Mouse (Mus musculus) MEL (cell line): ENCODE data around the gene Gsk3a. TPM values are rescaled to one million over a fixed set of nuclear protein-coding genes. Genes with fewer than 3 reads are reported as not detected.

Experiments used
- DNase-seq: peaks from one replicate; pipeline ENCODE4 v3.0.0; 2011; ENCODE audit warnings: low read depth, low spot score
- H3K27ac ChIP-seq: 2 replicates; pipeline ENCODE4 v1.5.1; 2012; ENCODE audit warnings: low read depth, mild to moderate bottlenecking, control low read depth, low read length, moderate library complexity; ENCODE audit not compliant: control insufficient read depth
- H3K27me3 ChIP-seq, 2 experiments: fragments of 150-350 bp in 1 of 2; sonication (generic) in 1 of 2; 2 replicates each; pipeline ENCODE4 v1.6.1; 2012; ENCODE audit warnings: low read length in 2 of 2, mild to moderate bottlenecking in 2 of 2, improper control_type of control experiment in 1 of 2, moderate library complexity in 1 of 2; ENCODE audit not compliant: insufficient read depth in 2 of 2, control insufficient read depth in 1 of 2
- H3K36me3 ChIP-seq, 2 experiments: 2 replicates each; pipeline ENCODE4 v1.6.1; 2012 to 2014; ENCODE audit warnings: low read length in 2 of 2, improper control_type of control experiment in 1 of 2, inconsistent platforms in 1 of 2, mild to moderate bottlenecking in 1 of 2; ENCODE audit not compliant: insufficient read depth in 2 of 2, control insufficient read depth in 1 of 2
- H3K4me1 ChIP-seq, 2 experiments: fragments of 150-350 bp in 1 of 2; sonication (generic) in 1 of 2; 2 replicates each; pipeline ENCODE4 v1.6.1; 2012; ENCODE audit warnings: low read length in 2 of 2, improper control_type of control experiment in 1 of 2, mild to moderate bottlenecking in 1 of 2; ENCODE audit not compliant: insufficient read depth in 2 of 2, control insufficient read depth in 1 of 2
- H3K4me3 ChIP-seq, 2 experiments: fragments of 150-350 bp in 1 of 2; sonication (generic) in 1 of 2; 2 replicates each; pipeline ENCODE4 v1.5.1; 2012; ENCODE audit warnings: low read depth in 2 of 2, low read length in 2 of 2, mild to moderate bottlenecking in 2 of 2, moderate library complexity in 2 of 2, control low read depth in 1 of 2, improper control_type of control experiment in 1 of 2; ENCODE audit not compliant: control insufficient read depth in 1 of 2, insufficient read depth in 1 of 2
- H3K79me2 ChIP-seq: 2 replicates; pipeline ENCODE4 v1.6.1; 2012; ENCODE audit warnings: mild to moderate bottlenecking, low read length, moderate library complexity; ENCODE audit not compliant: control insufficient read depth, poor library complexity, insufficient read depth
- H3K9ac ChIP-seq: 2 replicates; pipeline ENCODE4 v1.6.1; 2012; ENCODE audit warnings: low read depth, mild to moderate bottlenecking, control low read depth, low read length, moderate library complexity; ENCODE audit not compliant: control insufficient read depth, poor library complexity, severe bottlenecking
- H3K9me3 ChIP-seq: fragments of 150-350 bp; sonication (generic); replicated peaks from 2 replicates; pipeline ENCODE4 v1.6.1; 2012; ENCODE audit warnings: mild to moderate bottlenecking, low read length, improper control_type of control experiment, moderate library complexity; ENCODE audit not compliant: insufficient read depth
- BHLHE40 ChIP-seq: IDR thresholded peaks from 2 replicates; pipeline ENCODE4 v1.6.1; 2012; ENCODE audit warnings: low read depth, mild to moderate bottlenecking, inconsistent platforms, low read length, improper control_type of control experiment, borderline replicate concordance
- CHD1 ChIP-seq: IDR thresholded peaks from 2 replicates; pipeline ENCODE4 v1.6.1; 2012; ENCODE audit warnings: low read depth, mild to moderate bottlenecking, inconsistent platforms, low read length, improper control_type of control experiment
- CHD2 ChIP-seq: IDR thresholded peaks from 2 replicates; pipeline ENCODE4 v1.6.1; 2011; ENCODE audit warnings: low read length, improper control_type of control experiment
- CTCF ChIP-seq, 3 experiments: IDR thresholded peaks in 2 of 3; conservative IDR thresholded peaks in 1 of 3; 2 replicates each; pipeline ENCODE4 v1.5.1; 2011 to 2012; ENCODE audit warnings: low read length in 3 of 3, low read depth in 2 of 3, mild to moderate bottlenecking in 2 of 3, improper control_type of control experiment in 1 of 3, inconsistent platforms in 1 of 3, mixed read lengths in 1 of 3, moderate library complexity in 1 of 3; ENCODE audit not compliant: control insufficient read depth in 1 of 3, insufficient read depth in 1 of 3, poor library complexity in 1 of 3, severe bottlenecking in 1 of 3
- E2F4 ChIP-seq: IDR thresholded peaks from 2 replicates; pipeline ENCODE4 v1.6.1; 2011; ENCODE audit warnings: low read depth, low read length, improper control_type of control experiment, borderline replicate concordance
- ELF1 ChIP-seq: IDR thresholded peaks from 2 replicates; pipeline ENCODE4 v1.6.1; 2014; ENCODE audit warnings: low read depth, mild to moderate bottlenecking, inconsistent platforms, low read length, improper control_type of control experiment, moderate library complexity
- EP300 ChIP-seq, 2 experiments: IDR thresholded peaks; 2 replicates each; pipeline ENCODE4 v1.6.1; 2011; ENCODE audit warnings: improper control_type of control experiment in 2 of 2, low read length in 2 of 2, low read depth in 1 of 2, mild to moderate bottlenecking in 1 of 2
- ETS1 ChIP-seq: IDR thresholded peaks from 2 replicates; pipeline ENCODE4 v1.6.1; 2012; ENCODE audit warnings: low read depth, mild to moderate bottlenecking, inconsistent platforms, low read length, improper control_type of control experiment, moderate library complexity
- GABPA ChIP-seq: IDR thresholded peaks from 2 replicates; pipeline ENCODE4 v1.6.1; 2012; ENCODE audit warnings: low read depth, mild to moderate bottlenecking, inconsistent platforms, low read length, improper control_type of control experiment, moderate library complexity
- GATA1 ChIP-seq: IDR thresholded peaks from 2 replicates; pipeline ENCODE4 v1.6.1; 2011; ENCODE audit warnings: low read depth, low read length, improper control_type of control experiment
- HCFC1 ChIP-seq: IDR thresholded peaks from 2 replicates; pipeline ENCODE4 v1.6.1; 2012; ENCODE audit warnings: low read depth, mild to moderate bottlenecking, inconsistent platforms, low read length, improper control_type of control experiment, moderate library complexity
- JUND ChIP-seq: IDR thresholded peaks from 2 replicates; pipeline ENCODE4 v1.6.1; 2011; ENCODE audit warnings: low read depth, mild to moderate bottlenecking, improper control_type of control experiment, low read length
- KAT2A ChIP-seq: conservative IDR thresholded peaks from 2 replicates; pipeline ENCODE4 v1.6.1; 2012; ENCODE audit warnings: low read depth, low read length, improper control_type of control experiment, inconsistent platforms
- MAFK ChIP-seq: IDR thresholded peaks from 2 replicates; pipeline ENCODE4 v1.6.1; 2011; ENCODE audit warnings: low read depth, mild to moderate bottlenecking, low read length, improper control_type of control experiment, borderline replicate concordance
- MAX ChIP-seq: IDR thresholded peaks from 2 replicates; pipeline ENCODE4 v1.6.1; 2011; ENCODE audit warnings: low read length, improper control_type of control experiment
- MAZ ChIP-seq: IDR thresholded peaks from 2 replicates; pipeline ENCODE4 v1.6.1; 2012; ENCODE audit warnings: low read depth, mild to moderate bottlenecking, inconsistent platforms, low read length, improper control_type of control experiment
- MEF2A ChIP-seq: IDR thresholded peaks from 2 replicates; pipeline ENCODE4 v1.6.1; 2014; ENCODE audit warnings: low read depth, mild to moderate bottlenecking, inconsistent platforms, low read length, improper control_type of control experiment; ENCODE audit not compliant: poor library complexity, insufficient replicate concordance, severe bottlenecking; ENCODE audit errors: extremely low read depth
- MXI1 ChIP-seq: IDR thresholded peaks from 2 replicates; pipeline ENCODE4 v1.6.1; 2011; ENCODE audit warnings: mild to moderate bottlenecking, low read depth, low read length, improper control_type of control experiment
- MYB ChIP-seq: IDR thresholded peaks from 2 replicates; pipeline ENCODE4 v1.6.1; 2011; ENCODE audit warnings: mild to moderate bottlenecking, low read depth, low read length, improper control_type of control experiment
- MYC ChIP-seq: IDR thresholded peaks from 2 replicates; pipeline ENCODE4 v1.6.1; 2011; ENCODE audit warnings: low read depth, mild to moderate bottlenecking, low read length, improper control_type of control experiment, moderate library complexity
- NRF1 ChIP-seq: IDR thresholded peaks from 2 replicates; pipeline ENCODE4 v1.6.1; 2014; ENCODE audit warnings: low read depth, mild to moderate bottlenecking, inconsistent platforms, low read length, improper control_type of control experiment, moderate library complexity; ENCODE audit not compliant: poor library complexity, insufficient read depth, severe bottlenecking
- POLR2A ChIP-seq, 2 experiments: IDR thresholded peaks; 2 replicates each; pipeline ENCODE4 v1.6.1; 2011 to 2012; ENCODE audit warnings: low read length in 2 of 2, mild to moderate bottlenecking in 2 of 2, control low read depth in 1 of 2, improper control_type of control experiment in 1 of 2, low read depth in 1 of 2, moderate library complexity in 1 of 2; ENCODE audit not compliant: control insufficient read depth in 1 of 2, insufficient read depth in 1 of 2, poor library complexity in 1 of 2
- POLR2AphosphoS2 ChIP-seq: IDR thresholded peaks from 2 replicates; pipeline ENCODE4 v1.6.1; 2011; ENCODE audit warnings: low read length, improper control_type of control experiment
- POLR2AphosphoS5 ChIP-seq: IDR thresholded peaks from 2 replicates; pipeline ENCODE4 v1.6.1; 2012; ENCODE audit warnings: low read depth, borderline replicate concordance, mild to moderate bottlenecking, inconsistent platforms, low read length, moderate library complexity, mixed read lengths
- RAD21 ChIP-seq: IDR thresholded peaks from 2 replicates; pipeline ENCODE4 v1.6.1; 2011; ENCODE audit warnings: mild to moderate bottlenecking, low read depth, low read length, improper control_type of control experiment
- RCOR1 ChIP-seq: IDR thresholded peaks from 2 replicates; pipeline ENCODE4 v1.6.1; 2012; ENCODE audit warnings: low read depth, mild to moderate bottlenecking, inconsistent platforms, low read length, improper control_type of control experiment
- SIN3A ChIP-seq: IDR thresholded peaks from 2 replicates; pipeline ENCODE4 v1.6.1; 2012; ENCODE audit warnings: low read length, improper control_type of control experiment, inconsistent platforms
- SMC3 ChIP-seq: IDR thresholded peaks from 2 replicates; pipeline ENCODE4 v1.6.1; 2011; ENCODE audit warnings: low read depth, low read length, improper control_type of control experiment
- TAL1 ChIP-seq: IDR thresholded peaks from 2 replicates; pipeline ENCODE4 v1.6.1; 2012; ENCODE audit warnings: mild to moderate bottlenecking, inconsistent platforms, low read length, moderate library complexity, mixed read lengths
- TBP ChIP-seq: IDR thresholded peaks from 2 replicates; pipeline ENCODE4 v1.8.0; 2011; ENCODE audit warnings: low read depth, low read length, improper control_type of control experiment
- TCF12 ChIP-seq: IDR thresholded peaks from 2 replicates; pipeline ENCODE4 v1.6.1; 2014; ENCODE audit warnings: low read depth, mild to moderate bottlenecking, inconsistent platforms, low read length, improper control_type of control experiment, moderate library complexity
- UBTF ChIP-seq: IDR thresholded peaks from 2 replicates; pipeline ENCODE4 v1.6.1; 2012; ENCODE audit warnings: low read depth, mild to moderate bottlenecking, inconsistent platforms, low read length, improper control_type of control experiment, moderate library complexity, borderline replicate concordance; ENCODE audit not compliant: insufficient read depth
- USF1 ChIP-seq: IDR thresholded peaks from 2 replicates; pipeline ENCODE4 v1.6.1; 2014; ENCODE audit warnings: low read depth, mild to moderate bottlenecking, inconsistent platforms, low read length, improper control_type of control experiment, moderate library complexity
- USF2 ChIP-seq, 2 experiments: IDR thresholded peaks; 2 replicates each; pipeline ENCODE4 v1.6.1; 2011 to 2012; ENCODE audit warnings: improper control_type of control experiment in 2 of 2, low read length in 2 of 2, borderline replicate concordance in 1 of 2, inconsistent platforms in 1 of 2, low read depth in 1 of 2, mild to moderate bottlenecking in 1 of 2; ENCODE audit not compliant: insufficient read depth in 1 of 2
- ZC3H11A ChIP-seq: IDR thresholded peaks from 2 replicates; pipeline ENCODE4 v1.6.1; 2012; ENCODE audit warnings: low read depth, mild to moderate bottlenecking, inconsistent platforms, low read length, improper control_type of control experiment
- ZKSCAN1 ChIP-seq: IDR thresholded peaks from 2 replicates; pipeline ENCODE4 v1.6.1; 2012; ENCODE audit warnings: low read depth, mild to moderate bottlenecking, inconsistent platforms, low read length, improper control_type of control experiment, moderate library complexity
- ZMIZ1 ChIP-seq: IDR thresholded peaks from 2 replicates; pipeline ENCODE4 v1.6.1; 2012; ENCODE audit warnings: low read depth, mild to moderate bottlenecking, inconsistent platforms, low read length, improper control_type of control experiment, moderate library complexity
- ZNF384 ChIP-seq: IDR thresholded peaks from 2 replicates; pipeline ENCODE4 v1.6.1; 2012; ENCODE audit warnings: low read depth, mild to moderate bottlenecking, inconsistent platforms, low read length, improper control_type of control experiment
- polyA plus RNA-seq, 2 experiments: library from polyadenylated mRNA; stranded (reverse) in 1 of 2; unstranded in 1 of 2; fragments of >175 nt in 1 of 2; fragments of >200 nt in 1 of 2; gene quantifications; 2 replicates each; pipeline versions ENCODE4 v1.2.1 to v1.2.4; 2012; ENCODE audit warnings: low replicate concordance in 2 of 2, low read depth in 1 of 2; ENCODE audit not compliant: insufficient read length in 2 of 2, insufficient read depth in 1 of 2, missing spikeins in 1 of 2
- total RNA-seq: library from RNA; depleted of rRNA; stranded (reverse); fragments of 300-350 nt; gene quantifications from 2 replicates; pipeline ENCODE4 v1.2.3, GENCODE M21; 2012

Gsk3a gene
- total and polyA plus RNA-seq, 3 experiments = 59.8 to 149 (median 86.6) TPM

DNA sequence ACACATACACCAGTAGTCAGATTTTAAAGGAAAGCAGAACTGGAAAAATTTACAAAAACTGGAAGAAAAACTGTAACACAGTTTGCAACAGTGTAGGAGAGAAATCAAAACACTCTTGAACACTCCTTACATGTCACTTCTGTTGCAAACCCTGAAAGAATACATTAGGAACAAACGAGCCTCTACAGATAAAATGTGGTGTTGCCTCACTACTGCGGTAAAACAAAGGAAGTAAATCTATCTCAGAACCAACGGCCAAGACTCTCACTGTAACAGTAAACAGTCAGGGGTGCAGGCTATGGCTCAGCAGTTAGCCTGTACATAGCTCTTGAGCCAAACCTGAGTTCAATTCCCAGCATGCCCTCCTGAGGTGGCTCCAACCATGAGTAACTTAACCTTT, 24.6 kb downstream of the Gsk3a start:
- Histone ChIP-seq H3K27me3 (no peaks in the 10 kb centered on the region), H3K4me1 (peaks cover 3 to 40% of the 10 kb centered on the region in 2 experiments), H3K36me3 (peaks cover 7 to 24% of the 10 kb centered on the region in 2 experiments), H3K9ac (no peak overlapping the region), H3K79me2 (peaks cover 3% of the 10 kb centered on the region), H3K9me3 (no peaks in the 10 kb centered on the region), H3K27ac (peak overlapping the region; percentile 92), H3K4me3 (no peak overlapping the region)
- DNase-seq = peak; percentile 86
- TF ChIP-seq BHLHE40 (no peak), TCF12 (peak; percentile 68), CHD2 (no peak), ELF1 (peak; percentile 29; the same call in 1 of the 2 replicates), USF2 (IDR thresholded peaks at IDR 0.05; ENCODE audit: borderline replicate concordance in 1 of 2, insufficient read depth in 1 of 2, low read depth in 1 of 2, low read length in 2 of 2) (no peak), ZC3H11A (no peak), EP300 (IDR thresholded peaks at IDR 0.05; ENCODE audit: low read depth in 1 of 2, low read length in 2 of 2) (peak; percentile 85 to 95), RAD21 (no peak), TBP (0 out of 2 replicates have a peak, but pooled peaks have one; percentile 29), ZKSCAN1 (no peak), GABPA (no peak), USF1 (no peak), CHD1 (no peak), MEF2A (no peak), ZMIZ1 (no peak), E2F4 (no peak), CTCF (IDR thresholded peaks at IDR 0.05 in 2 of 3, conservative IDR thresholded peaks at IDR 0.05 in 1 of 3; ENCODE audit: control insufficient read depth in 1 of 3, insufficient read depth in 1 of 3, low read depth in 2 of 3, low read length in 3 of 3, poor library complexity in 1 of 3, severe bottlenecking in 1 of 3) (no peak), MYC (peak; percentile 64; the same call in 1 of the 2 replicates), POLR2A (IDR thresholded peaks at IDR 0.05; ENCODE audit: control insufficient read depth in 1 of 2, insufficient read depth in 1 of 2, low read depth in 1 of 2, low read length in 2 of 2, poor library complexity in 1 of 2) (no peak; a peak in 1 of 4 replicates), JUND (no peak), NRF1 (no peak), MXI1 (peak; percentile 75), MYB (peak; percentile 96), ZNF384 (no peak), SIN3A (peak; percentile 89), RCOR1 (peak; percentile 96), GATA1 (peak; percentile 64), MAFK (no peak), KAT2A (no peak), POLR2AphosphoS2 (no peak), MAZ (no peak), POLR2AphosphoS5 (no peak), TAL1 (no peak), ETS1 (peak; percentile 78), SMC3 (peak; percentile 14; the same call in 1 of the 2 replicates), HCFC1 (no peak), MAX (no peak), UBTF (no peak)
